Mouse (Mus musculus) heart, embryonic 16.5 days (tissue): ENCODE data around the gene Zfp568. TPM values are rescaled to one million over a fixed set of nuclear protein-coding genes. Genes with fewer than 3 reads are reported as not detected.

Source experiments
- ATAC-seq: fragments of 200-750 bp; cut with Nextera tagmentation; replicated peaks from 2 replicates; pipeline ENCODE4 v1.8.0; 2017; ENCODE audit warnings: moderate number of reproducible peaks; ENCODE audit not compliant: insufficient read depth, low FRiP score; ENCODE audit errors: extremely low read depth
- H3K27ac ChIP-seq: fragments of 300-500 bp; sonication (generic); 2 replicates; pipeline ENCODE4 v1.5.1; 2014; ENCODE audit warnings: mild to moderate bottlenecking, low read length, control low read depth, moderate library complexity
- H3K27me3 ChIP-seq: fragments of 300-500 bp; sonication (generic); 2 replicates; pipeline ENCODE4 v1.6.1; 2014; ENCODE audit warnings: low read length, mixed read lengths; ENCODE audit not compliant: control insufficient read depth, insufficient read depth
- H3K36me3 ChIP-seq: fragments of 300-500 bp; sonication (generic); 2 replicates; pipeline ENCODE4 v1.6.1; 2014; ENCODE audit not compliant: control insufficient read depth, insufficient read depth
- H3K4me1 ChIP-seq: fragments of 300-500 bp; sonication (generic); 2 replicates; pipeline ENCODE4 v1.6.1; 2014; ENCODE audit warnings: low read length, mixed read lengths; ENCODE audit not compliant: control insufficient read depth, insufficient read depth
- H3K4me2 ChIP-seq: fragments of 300-500 bp; sonication (generic); 2 replicates; pipeline ENCODE4 v1.6.1; 2014; ENCODE audit warnings: low read depth, mild to moderate bottlenecking, control low read depth, low read length
- H3K4me3 ChIP-seq: fragments of 300-500 bp; sonication (generic); 2 replicates; pipeline ENCODE4 v1.5.1; 2014; ENCODE audit warnings: mild to moderate bottlenecking, control low read depth, low read length
- H3K9ac ChIP-seq: fragments of 300-500 bp; sonication (generic); 2 replicates; pipeline ENCODE4 v1.6.1; 2014; ENCODE audit warnings: low read length, control low read depth
- H3K9me3 ChIP-seq: fragments of 300-500 bp; sonication (generic); replicated peaks from 2 replicates; pipeline ENCODE4 v1.6.1; 2016; ENCODE audit warnings: low read length; ENCODE audit not compliant: control insufficient read depth
- WGBS: fragments of 180-500 bp; shearing (Covaris S2); extraction: QIAGEN DNeasy Blood & Tissue Kit; methylation state at CpG from one replicate; pipeline ENCODE4 v1.1.7; 2014; 5-methylcytosine and 5-hydroxymethylcytosine counted together
- polyA plus RNA-seq: library from polyadenylated mRNA; unstranded; fragments of >200 nt; fragmentation: Nextera tagmentation; extraction: Ambion mirVana; gene quantifications from 2 replicates; pipeline ENCODE4 v1.2.1, GENCODE M21; 2015

Zfp568 gene
- polyA plus RNA-seq, 1 experiment from 2014 or later, result 16.0 TPM

GRCm38 (mm10) chr7:30025358-30025757 lies 41.6 kb downstream of the Zfp568 start:
- Histone ChIP-seq H3K4me2 (no peak overlapping the region), H3K27ac (no peak overlapping the region), H3K4me3 (no peak overlapping the region), H3K4me1 (peaks cover 2% of the 10 kb centered on the region; the same call in 1 of the 2 replicates), H3K9ac (no peak overlapping the region), H3K9me3 (no peaks in the 10 kb centered on the region), H3K27me3 (no peaks in the 10 kb centered on the region), H3K36me3 (peaks cover 46% of the 10 kb centered on the region)
- no peak for ATAC-seq
- 66% methylated on average over 5 of the region's 5 CpGs for WGBS

- Histone ChIP-seq H3K4me2 (no peak overlapping the region), H3K9me3 (no peaks in the 10 kb centered on the region), H3K27me3 (no peaks in the 10 kb centered on the region), H3K4me1 (peaks cover 2% of the 10 kb centered on the region; the same call in 1 of the 2 replicates), H3K4me3 (no peak overlapping the region), H3K36me3 (peaks cover 37% of the 10 kb centered on the region), H3K9ac (no peak overlapping the region), H3K27ac (no peak overlapping the region)
- no peak for ATAC-seq
- WGBS, result 73% methylated on average over 4 of the region's 4 CpGs
These were observed 43.6 kb downstream of the Zfp568 start for GRCm38 (mm10) chr7:30027331-30027730.

DNA sequence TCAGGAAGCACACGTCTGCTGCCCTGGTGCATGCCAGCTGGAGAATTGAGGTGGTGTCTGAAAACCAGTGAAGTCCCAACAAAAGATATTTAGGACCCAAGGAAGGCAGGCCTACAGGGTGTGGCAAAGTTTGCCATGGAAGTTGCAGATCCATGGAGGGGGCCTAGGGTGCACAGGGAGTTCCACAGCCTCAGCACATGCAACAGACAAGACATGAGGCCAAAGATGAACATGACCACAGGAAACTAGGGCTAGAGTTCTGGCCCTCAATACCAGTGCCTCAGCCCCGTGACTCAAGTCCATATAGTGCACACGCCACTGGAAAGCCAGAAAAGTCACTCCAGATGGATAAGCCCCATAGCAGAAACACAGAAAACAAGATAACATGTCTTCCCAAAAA lies 44.8 kb downstream of the Zfp568 start:
- Histone ChIP-seq H3K9ac (no peak overlapping the region), H3K4me1 (peaks cover 2% of the 10 kb centered on the region; the same call in 1 of the 2 replicates), H3K27me3 (no peaks in the 10 kb centered on the region), H3K9me3 (no peaks in the 10 kb centered on the region), H3K27ac (no peak overlapping the region), H3K4me2 (no peak overlapping the region), H3K4me3 (no peak overlapping the region), H3K36me3 (peaks cover 25% of the 10 kb centered on the region)
- ATAC-seq, result no peak
- WGBS, result 80% methylated on average over 3 of the region's 3 CpGs

DNA sequence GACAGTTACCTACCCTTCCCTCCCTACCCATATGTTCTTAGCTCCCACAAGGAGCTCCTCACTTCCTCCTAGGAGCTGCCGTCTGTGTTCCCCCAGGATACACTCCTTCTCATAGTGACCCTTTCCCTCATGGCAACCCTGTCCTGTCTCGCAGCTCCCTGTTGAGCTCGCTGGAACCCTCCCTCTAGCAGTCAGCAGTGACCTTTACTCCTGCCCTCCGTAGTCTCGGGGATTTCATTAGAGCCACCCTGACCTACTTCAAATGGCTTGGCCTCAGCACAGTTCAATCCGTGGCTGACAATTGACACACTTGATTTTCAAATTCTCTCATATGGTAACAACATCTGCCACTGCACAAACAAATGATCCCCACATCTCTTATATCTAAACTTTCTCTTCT lies 46.9 kb downstream of the Zfp568 start:
- Histone ChIP-seq H3K4me3 (no peak overlapping the region), H3K4me2 (no peak overlapping the region), H3K27me3 (no peaks in the 10 kb centered on the region), H3K9ac (no peak overlapping the region), H3K9me3 (no peaks in the 10 kb centered on the region), H3K4me1 (no peaks in the 10 kb centered on the region; the same call in 1 of the 2 replicates), H3K27ac (no peak overlapping the region), H3K36me3 (peaks cover 8% of the 10 kb centered on the region)
- no peak for ATAC-seq
- WGBS, result 25% methylated on average over 6 of the region's 6 CpGs

- Histone ChIP-seq H3K4me2 (no peak overlapping the region), H3K36me3 (peaks cover 3% of the 10 kb centered on the region), H3K4me1 (no peaks in the 10 kb centered on the region; the same call in 1 of the 2 replicates), H3K27ac (no peak overlapping the region), H3K27me3 (no peaks in the 10 kb centered on the region), H3K4me3 (no peak overlapping the region), H3K9ac (no peak overlapping the region), H3K9me3 (no peaks in the 10 kb centered on the region)
- no peak for ATAC-seq
- 86% methylated on average over 3 of the region's 3 CpGs for WGBS
These were observed 47.6 kb downstream of the Zfp568 start for GRCm38 (mm10) chr7:30031379-30031778.

DNA sequence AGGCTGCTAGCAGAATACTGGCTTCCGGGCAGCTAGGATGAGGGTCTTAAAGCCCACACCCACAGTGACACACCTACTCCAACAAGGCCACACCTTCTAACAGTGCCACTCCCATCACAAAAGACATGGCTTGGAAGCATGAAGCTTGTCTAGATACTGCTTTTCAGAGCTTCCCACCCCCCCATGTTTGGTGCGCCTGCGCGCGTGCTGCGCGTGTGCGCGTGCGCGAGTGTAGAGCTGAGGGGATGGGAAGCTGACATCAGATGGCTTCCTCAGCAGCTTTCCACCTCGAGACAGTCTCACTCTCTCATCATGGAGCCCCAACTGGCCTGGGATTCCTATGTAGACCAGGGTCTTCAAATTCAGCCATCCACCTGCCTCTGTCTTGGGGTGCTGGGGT lies 50.6 kb downstream of the Zfp568 start:
- 87% methylated on average over 12 of the region's 12 CpGs for WGBS
- ATAC-seq, result no peak
- H3K4me2 ChIP-seq, result no peak overlapping the region

GRCm38 (mm10) chr7:30044354-30044753 lies 60.6 kb downstream of the Zfp568 start:
- Histone ChIP-seq H3K9ac (no peak overlapping the region), H3K4me3 (no peak overlapping the region), H3K4me2 (no peak overlapping the region), H3K27me3 (no peaks in the 10 kb centered on the region), H3K27ac (no peak overlapping the region), H3K9me3 (no peaks in the 10 kb centered on the region), H3K4me1 (no peaks in the 10 kb centered on the region), H3K36me3 (no peaks in the 10 kb centered on the region)
- ATAC-seq, result no peak
- WGBS, result 61% methylated on average over 9 of the region's 9 CpGs

More for the DNA sequence above, 50.6 kb downstream of the Zfp568 start:
- no peak overlapping the region for H3K4me3 ChIP-seq
- H3K27me3 ChIP-seq, result no peaks in the 10 kb centered on the region
- no peaks in the 10 kb centered on the region for H3K4me1 ChIP-seq
- peaks cover 14% of the 10 kb centered on the region for H3K36me3 ChIP-seq
- H3K27ac ChIP-seq, result no peak overlapping the region
- no peaks in the 10 kb centered on the region for H3K9me3 ChIP-seq
- no peak overlapping the region for H3K9ac ChIP-seq

- H3K9ac ChIP-seq, result no peak overlapping the region
- H3K4me1 ChIP-seq, result peaks cover 3% of the 10 kb centered on the region; the same call in 1 of the 2 replicates
- H3K27ac ChIP-seq, result no peak overlapping the region
- H3K9me3 ChIP-seq, result no peaks in the 10 kb centered on the region
- H3K36me3 ChIP-seq, result no peaks in the 10 kb centered on the region
- no peak for ATAC-seq
- H3K4me2 ChIP-seq, result no peak overlapping the region
- WGBS, result 64% methylated on average over 4 of the region's 4 CpGs
- H3K4me3 ChIP-seq, result no peak overlapping the region
- H3K27me3 ChIP-seq, result no peaks in the 10 kb centered on the region
These were observed 64.4 kb downstream of the Zfp568 start for GRCm38 (mm10) chr7:30048126-30048525.

DNA sequence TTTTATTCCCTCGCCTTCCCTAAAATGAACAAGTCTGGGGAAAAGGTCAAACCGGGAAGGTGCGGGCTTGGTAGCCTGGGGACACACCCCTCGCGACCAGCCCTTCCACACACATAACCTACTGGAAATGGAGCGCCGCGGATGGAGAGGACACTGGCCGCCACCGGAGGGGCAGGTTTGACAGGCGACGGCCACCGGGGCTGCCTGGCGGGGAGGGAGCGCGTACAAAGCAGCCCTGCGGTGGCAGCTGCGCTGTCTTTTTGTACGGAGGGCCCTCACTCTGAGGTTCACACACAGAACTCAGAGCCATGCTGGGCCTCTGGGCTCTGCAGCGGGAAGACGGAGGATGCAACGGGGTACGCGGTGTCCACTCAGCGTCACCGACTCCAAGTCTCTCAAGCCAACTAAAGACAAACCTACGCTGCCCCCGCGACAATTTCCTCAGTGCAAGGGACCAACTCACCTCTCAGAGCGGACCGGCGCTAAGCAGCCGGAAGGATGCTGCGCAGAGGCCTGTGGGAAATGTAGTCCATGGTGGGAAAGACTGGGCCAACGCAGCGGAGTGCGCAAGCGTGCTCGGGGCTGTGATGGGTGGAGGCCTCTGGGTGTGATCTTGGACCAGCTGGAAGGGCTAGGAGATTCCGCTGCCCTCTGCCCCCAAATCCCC lies 67.3 kb downstream of the Zfp568 start, which contains the start of gene Zfp14:
Gene Zfp14 (minus strand): TSS at position 499 of the 667 bp plus-strand sequence.
- peak; percentile 98 for ATAC-seq
- H3K9ac ChIP-seq, result peak within 1 kb of the TSS; percentile 78
- H3K4me3 ChIP-seq, result peak within 1 kb of the TSS; percentile 73
- peak within 1 kb of the TSS; percentile 72 for H3K27ac ChIP-seq
- no peaks in the 10 kb centered on the region for H3K9me3 ChIP-seq
- peak within 1 kb of the TSS; percentile 73 for H3K4me2 ChIP-seq
- H3K4me1 ChIP-seq, result peaks cover 3% of the 10 kb centered on the region; the same call in 1 of the 2 replicates
- no peaks in the 10 kb centered on the region for H3K27me3 ChIP-seq
- H3K36me3 ChIP-seq, result peaks cover 3% of the 10 kb centered on the region; the same call in 1 of the 2 replicates
- under 1% methylated on average over 40 of the region's 40 CpGs for WGBS
